8 mouse cellular contexts compared by ENCODE assay signal in genomic region chr4:133671881-133672844, GRCm38 (mm10). TPM values are rescaled to one million over a fixed set of nuclear protein-coding genes. Genes with fewer than 3 reads are reported as not detected.
DNase-seq lines count a peak whose midpoint lies in the region; ATAC-seq lines count a peak whose summit lies in the region.

Pigv (minus strand) TSS chr4:133672647.

- H3K4me2 ChIP-seq in hindbrain, embryonic 13.5 days: peak within 1 kb of the TSS; percentile 77

- H3K9ac ChIP-seq in hindbrain, embryonic 13.5 days: peak within 1 kb of the TSS; percentile 92

- H3K9me3 ChIP-seq in hindbrain, embryonic 13.5 days: no peaks in the 10 kb centered on the region

- under 1% methylated on average over 70 of the region's 76 CpGs for WGBS in hindbrain, embryonic 13.5 days

- H3K27me3 ChIP-seq in hindbrain, embryonic 13.5 days: no peaks in the 10 kb centered on the region

- peak; percentile 89 for ATAC-seq in hindbrain, embryonic 13.5 days (ENCODE audit: low FRiP score)

- peak within 1 kb of the TSS; percentile 74 for H3K4me3 ChIP-seq in hindbrain, embryonic 13.5 days

- peak within 1 kb of the TSS; percentile 98 for H3K27ac ChIP-seq in hindbrain, embryonic 13.5 days

- H3K4me1 ChIP-seq in hindbrain, embryonic 13.5 days (replicated peaks): peaks cover 78% of the 10 kb centered on the region

- peak; percentile 90 for DNase-seq in R1 (ENCODE audit: low read depth, low spot score)
- peak; percentile 98 for DNase-seq in cerebellum, postnatal 14 days
- DNase-seq in frontal cortex, postnatal 25 days (ENCODE audit: low spot score in 2 of 2): peak; percentile 89 to 92
- DNase-seq in layer of hippocampus, postnatal 36 days: peak; percentile 95 to 96
- DNase-seq in lung, postnatal 25 days (ENCODE audit: low spot score): peak; percentile 89
- DNase-seq in retina, embryonic 14.5 days (ENCODE audit: low spot score): peak; percentile 91
- peak; percentile 94 to 95 for DNase-seq in thymus, postnatal 36 days

- no peaks in the 10 kb centered on the region for H3K36me3 ChIP-seq in hindbrain, embryonic 13.5 days

RNA-seq across cellular contexts. Expression of gene Pigv, which starts in this region (rescaled TPM):
- polyA plus RNA-seq in hindbrain, embryonic 13.5 days (2015; fragmentation: Nextera tagmentation; extraction: Ambion mirVana): 13.4 and 14.1 TPM in 2 replicates
- 1 to 10 TPM; 8.3 to 9.1 TPM for total RNA-seq in layer of hippocampus, postnatal 36 days (2021)

Comparison
In these comparisons a context has a peak if more than half of its experiments do, and no peak if none do; other contexts are left out.
1. Peak in every context shown above with its lines: DNase-seq, ATAC-seq, H3K4me3 ChIP-seq and H3K27ac ChIP-seq.